Comparison of ENCODE assay signal across 8 mouse cellular contexts in genomic region chr8:11003917-11004470, GRCm38 (mm10). TPM values are rescaled to one million over a fixed set of nuclear protein-coding genes. Genes with fewer than 3 reads are reported as not detected.
DNase-seq lines count a peak whose midpoint lies in the region; ATAC-seq lines count a peak whose summit lies in the region.

No protein-coding gene starts in this region.

- WGBS in neural tube, embryonic 11.5 days = 36% methylated on average over 7 of the region's 7 CpGs
- 48% methylated on average over 7 of the region's 7 CpGs for WGBS in forebrain, embryonic 15.5 days
- WGBS in limb, embryonic 13.5 days = 45% methylated on average over 7 of the region's 7 CpGs
- 39% methylated on average over 7 of the region's 7 CpGs for WGBS in stomach, embryonic 14.5 days

- ATAC-seq in neural tube, embryonic 11.5 days (ENCODE audit: insufficient read depth, low FRiP score, low TSS enrichment) = no peak
- ATAC-seq in forebrain, embryonic 15.5 days (replicated peaks) = no peak
- no peak for ATAC-seq in limb, embryonic 13.5 days (ENCODE audit: low FRiP score, low read depth)
- no peak for ATAC-seq in stomach, embryonic 14.5 days (ENCODE audit: insufficient number of reproducible peaks, insufficient read depth, low FRiP score, low read depth)

- H3K4me2 ChIP-seq in neural tube, embryonic 11.5 days (ENCODE audit: low read depth) = peak overlapping the region; percentile 79
- H3K4me2 ChIP-seq in forebrain, embryonic 15.5 days (replicated peaks) = peak overlapping the region; percentile 94
- peak overlapping the region; percentile 98 for H3K4me2 ChIP-seq in limb, embryonic 13.5 days (replicated peaks)
- peak overlapping the region; percentile 92 for H3K4me2 ChIP-seq in stomach, embryonic 14.5 days (replicated peaks; ENCODE audit: low read depth, low read length)

- no peaks in the 10 kb centered on the region; the same call in 1 of the 2 replicates for H3K36me3 ChIP-seq in neural tube, embryonic 11.5 days (ENCODE audit: control insufficient read depth, insufficient read depth, low read length)
- H3K36me3 ChIP-seq in forebrain, embryonic 15.5 days = no peaks in the 10 kb centered on the region
- H3K36me3 ChIP-seq in limb, embryonic 13.5 days = peaks cover 27% of the 10 kb centered on the region
- peaks cover 9% of the 10 kb centered on the region for H3K36me3 ChIP-seq in stomach, embryonic 14.5 days (ENCODE audit: control insufficient read depth, insufficient read depth, low read length)

- H3K4me1 ChIP-seq in neural tube, embryonic 11.5 days (ENCODE audit: control insufficient read depth, insufficient read depth, low read length) = peaks cover 65% of the 10 kb centered on the region
- peaks cover 83% of the 10 kb centered on the region for H3K4me1 ChIP-seq in forebrain, embryonic 15.5 days
- peaks cover 77% of the 10 kb centered on the region for H3K4me1 ChIP-seq in limb, embryonic 13.5 days
- H3K4me1 ChIP-seq in stomach, embryonic 14.5 days (ENCODE audit: control insufficient read depth, insufficient read depth, low read length) = peaks cover 62% of the 10 kb centered on the region

- no peaks in the 10 kb centered on the region for H3K9me3 ChIP-seq in neural tube, embryonic 11.5 days (ENCODE audit: control insufficient read depth, low read length)
- H3K9me3 ChIP-seq in forebrain, embryonic 15.5 days = no peaks in the 10 kb centered on the region
- no peaks in the 10 kb centered on the region for H3K9me3 ChIP-seq in limb, embryonic 13.5 days
- no peaks in the 10 kb centered on the region for H3K9me3 ChIP-seq in stomach, embryonic 14.5 days (ENCODE audit: control insufficient read depth, low read depth, low read length)

- H3K9ac ChIP-seq in neural tube, embryonic 11.5 days (ENCODE audit: low read length) = peak overlapping the region; percentile 35
- H3K9ac ChIP-seq in forebrain, embryonic 15.5 days (replicated peaks) = peak overlapping the region; percentile 52
- H3K9ac ChIP-seq in limb, embryonic 13.5 days = peak overlapping the region; percentile 92
- peak overlapping the region; percentile 43 for H3K9ac ChIP-seq in stomach, embryonic 14.5 days (replicated peaks; ENCODE audit: low read depth, low read length)

- no peak for DNase-seq in neural tube, embryonic 11.5 days (ENCODE audit: low spot score)
- DNase-seq in neural tube, embryonic 10.5 days (ENCODE audit: extremely low spot score, low spot score) = no peak
- no peak for DNase-seq in adrenal gland, adult 2 months
- DNase-seq in right cerebral cortex, postnatal 14 days = no peak
- no peak for DNase-seq in cerebellum, adult 11-12 months

- H3K27ac ChIP-seq in neural tube, embryonic 11.5 days (ENCODE audit: low read depth, low read length) = no peak overlapping the region
- no peak overlapping the region for H3K27ac ChIP-seq in forebrain, embryonic 15.5 days (replicated peaks)
- peak overlapping the region; percentile 56; the same call in 1 of the 2 replicates for H3K27ac ChIP-seq in limb, embryonic 13.5 days
- H3K27ac ChIP-seq in stomach, embryonic 14.5 days (ENCODE audit: low read length) = peak overlapping the region; percentile 36

- H3K27me3 ChIP-seq in neural tube, embryonic 11.5 days (ENCODE audit: control insufficient read depth, insufficient read depth, low read length) = no peaks in the 10 kb centered on the region
- no peaks in the 10 kb centered on the region for H3K27me3 ChIP-seq in forebrain, embryonic 15.5 days
- no peaks in the 10 kb centered on the region for H3K27me3 ChIP-seq in limb, embryonic 13.5 days
- no peaks in the 10 kb centered on the region for H3K27me3 ChIP-seq in stomach, embryonic 14.5 days (ENCODE audit: control insufficient read depth, insufficient read depth, low read length)

- peak overlapping the region; percentile 87 for H3K4me3 ChIP-seq in neural tube, embryonic 11.5 days (ENCODE audit: low read depth, low read length)
- H3K4me3 ChIP-seq in forebrain, embryonic 15.5 days = peak overlapping the region; percentile 95
- peak overlapping the region; percentile 86 for H3K4me3 ChIP-seq in limb, embryonic 13.5 days
- H3K4me3 ChIP-seq in stomach, embryonic 14.5 days (ENCODE audit: low read depth, low read length) = peak overlapping the region; percentile 42

RNA-seq across cellular contexts. Expression of gene Irs2, which starts 4.3 kb away (rescaled TPM):
- polyA plus RNA-seq in neural tube, embryonic 11.5 days (2014; fragmentation: Nextera tagmentation; extraction: Ambion mirVana) = 6.3 and 6.9 TPM in 2 replicates
- polyA plus RNA-seq in forebrain, embryonic 15.5 days (2015; fragmentation: Nextera tagmentation; extraction: Ambion mirVana) = 7.1 and 7.5 TPM in 2 replicates
- 7.9 and 8.6 TPM in 2 replicates for polyA plus RNA-seq in limb, embryonic 13.5 days (2015; fragmentation: Nextera tagmentation; extraction: Ambion mirVana)
- 4.6 and 5.0 TPM in 2 replicates for polyA plus RNA-seq in stomach, embryonic 14.5 days (2014; fragmentation: Nextera tagmentation; extraction: Ambion mirVana)
- total RNA-seq in adrenal gland, adult 2 months (2021) = 10 to 100 TPM; 29.8 to 37.6 TPM
- 17.7 and 19.6 TPM in 2 replicates for polyA plus RNA-seq in adrenal gland, adult 2 months (2012; rRNA removed)

Comparison
In these comparisons a context has a peak if more than half of its experiments do, and no peak if none do; other contexts are left out.
1. H3K27ac ChIP-seq: peak in limb, embryonic 13.5 days (single experiment) and stomach, embryonic 14.5 days (single experiment); none in neural tube, embryonic 11.5 days (single experiment) and forebrain, embryonic 15.5 days (single experiment).
2. H3K4me3 ChIP-seq: peak in every context shown above with its lines; median percentile 95 in forebrain, embryonic 15.5 days; 87 in neural tube, embryonic 11.5 days; 86 in limb, embryonic 13.5 days; 42 in stomach, embryonic 14.5 days.
3. H3K9ac ChIP-seq: peak in every context shown above with its lines; median percentile 92 in limb, embryonic 13.5 days; 52 in forebrain, embryonic 15.5 days; 43 in stomach, embryonic 14.5 days; 35 in neural tube, embryonic 11.5 days.
4. Peak in every context shown above with its lines, with median percentiles within 50 percentile points of each other: H3K4me2 ChIP-seq.